Mouse (Mus musculus) activated CD4-positive, CD25-positive, alpha-beta regulatory T cell (primary cell): ENCODE results near the gene Pfkfb3. TPM values are rescaled to one million over a fixed set of nuclear protein-coding genes. Genes with fewer than 3 reads are reported as not detected.

ENCODE experiments used
- polyA plus RNA-seq, 2 experiments: library from polyadenylated mRNA; unstranded; fragments of 100-300 nt; shearing (Covaris generic); gene quantifications; one replicate each; pipeline ENCODE4 v1.2.1; 2017

Pfkfb3 gene
- 10 to 100 TPM in 1 of 2 experiments, 1 to 10 TPM in 1; 8.7 to 11.6 TPM for polyA plus RNA-seq

GRCm38 (mm10) chr2:11553471-11554400, at the start of gene Pfkfb3:
Pfkfb3 (minus strand) TSS chr2:11554077.

Other genes with a start within 250 kb of the Pfkfb3 start
- 100 to 1,000 TPM; 124 to 146 TPM for gene Rbm17, start 50.1 kb upstream of the Pfkfb3 start, polyA plus RNA-seq
- gene Gm17490, start 72.2 kb upstream of the Pfkfb3 start, polyA plus RNA-seq, result not detected
- gene Il2ra, start 88.7 kb upstream of the Pfkfb3 start, polyA plus RNA-seq, result 100 to 1,000 TPM; 196 to 392 TPM
- 10 to 100 TPM; 21.4 to 30.0 TPM for gene Il15ra, start 151.2 kb upstream of the Pfkfb3 start, polyA plus RNA-seq
- gene Fbh1, start 223.5 kb upstream of the Pfkfb3 start, polyA plus RNA-seq, result 10 to 100 TPM; 49.3 to 69.9 TPM
- gene Ankrd16, start 223.8 kb upstream of the Pfkfb3 start, polyA plus RNA-seq, result 10 to 100 TPM; 72.5 to 78.6 TPM